ENCODE assay signal across 9 mouse cellular contexts in genomic region chr6:38145463-38146065, GRCm38 (mm10). TPM values are rescaled to one million over a fixed set of nuclear protein-coding genes. Genes with fewer than 3 reads are reported as not detected.
A peak's percentile ranks its signal among the peaks of the same experiment; 100 is the strongest.
DNase-seq lines count a peak whose midpoint lies in the region; ATAC-seq and TF ChIP-seq lines count a peak whose summit lies in the region.
"Had no signal": no experiment of that assay in that cellular context is flagged by ENCODE, and none has a peak within 500 bp of the region (broad histone marks: within the 10 kb centered on the region; RNA-seq: fewer than 3 reads in every experiment).

No protein-coding gene starts in this region.

- peak overlapping the region; percentile 60 for H3K27ac ChIP-seq in hindbrain, embryonic 12.5 days
- H3K27ac ChIP-seq in hindbrain, postnatal 0 days, result no peak overlapping the region
- peak overlapping the region; percentile 5 to 62; a peak in 2 of 4 replicates for H3K27ac ChIP-seq in heart, embryonic 14.5 days (replicated peaks in 1 of 2; ENCODE audit: control insufficient read depth in 1 of 2, insufficient read depth in 1 of 2, low read depth in 2 of 2, low read length in 2 of 2)

- no peaks in the 10 kb centered on the region for H3K27me3 ChIP-seq in hindbrain, embryonic 12.5 days
- H3K27me3 ChIP-seq in hindbrain, postnatal 0 days (ENCODE audit: insufficient read depth, low read length), result no peaks in the 10 kb centered on the region
- H3K27me3 ChIP-seq in heart, embryonic 14.5 days (ENCODE audit: control insufficient read depth, insufficient read depth, low read length), result no peaks in the 10 kb centered on the region
- H3K27me3 ChIP-seq: liver, embryonic 15.5 days had no signal

- H3K9ac ChIP-seq in hindbrain, embryonic 12.5 days, result no peak overlapping the region
- no peak overlapping the region for H3K9ac ChIP-seq in hindbrain, postnatal 0 days (replicated peaks; ENCODE audit: low read length)
- no peak overlapping the region for H3K9ac ChIP-seq in heart, embryonic 14.5 days (ENCODE audit: low read length)
- H3K9ac ChIP-seq: liver, embryonic 15.5 days had no signal

- no peaks in the 10 kb centered on the region for H3K9me3 ChIP-seq in hindbrain, embryonic 12.5 days (replicated peaks)
- H3K9me3 ChIP-seq in hindbrain, postnatal 0 days (ENCODE audit: low read length), result no peaks in the 10 kb centered on the region
- H3K9me3 ChIP-seq in heart, embryonic 14.5 days (ENCODE audit: control insufficient read depth, low read length), result no peaks in the 10 kb centered on the region
- H3K9me3 ChIP-seq: liver, embryonic 15.5 days had no signal

- no peak for DNase-seq in hindbrain, postnatal 0 days (ENCODE audit: low spot score)
- peak; percentile 34 for DNase-seq in NIH3T3 (ENCODE audit: low read depth)
- peak; percentile 75 for DNase-seq in layer of hippocampus, adult 11-12 months (ENCODE audit: low spot score)
- DNase-seq in adrenal gland, adult 18-20 months (ENCODE audit: low spot score in 2 of 2), result no peak
- no peak for DNase-seq in adrenal gland, postnatal 25 days
- no peak for DNase-seq in cerebellum, adult 11-12 months

- ATAC-seq in hindbrain, embryonic 12.5 days (ENCODE audit: low FRiP score), result no peak
- no peak for ATAC-seq in hindbrain, postnatal 0 days
- no peak for ATAC-seq in heart, embryonic 14.5 days (ENCODE audit: insufficient number of reproducible peaks, insufficient read depth, low FRiP score, low read depth)

- peaks cover 73% of the 10 kb centered on the region for H3K36me3 ChIP-seq in hindbrain, embryonic 12.5 days
- H3K36me3 ChIP-seq in hindbrain, postnatal 0 days (ENCODE audit: insufficient read depth, low read length), result peaks cover 40% of the 10 kb centered on the region; the same call in 1 of the 2 replicates
- peaks cover 14% of the 10 kb centered on the region; the same call in 1 of the 2 replicates for H3K36me3 ChIP-seq in heart, embryonic 14.5 days (ENCODE audit: control insufficient read depth, insufficient read depth, low read length)
- H3K36me3 ChIP-seq: liver, embryonic 15.5 days had no signal

- H3K4me3 ChIP-seq in hindbrain, embryonic 12.5 days, result no peak overlapping the region
- no peak overlapping the region for H3K4me3 ChIP-seq in hindbrain, postnatal 0 days (ENCODE audit: low read length)
- no peak overlapping the region for H3K4me3 ChIP-seq in heart, embryonic 14.5 days (ENCODE audit: control insufficient read depth in 1 of 2, insufficient read depth in 1 of 2, low read depth in 1 of 2, low read length in 2 of 2)
- H3K4me3 ChIP-seq: liver, embryonic 15.5 days had no signal

- peaks cover 3% of the 10 kb centered on the region; the same call in 1 of the 2 replicates for H3K4me1 ChIP-seq in hindbrain, embryonic 12.5 days
- H3K4me1 ChIP-seq in hindbrain, postnatal 0 days (ENCODE audit: insufficient read depth, low read length), result 0 out of 2 replicates have a peak, but pooled peaks cover 3% of the 10 kb centered on the region
- peaks cover 0 to 6% of the 10 kb centered on the region in 2 experiments; a peak in 3 of 4 replicates for H3K4me1 ChIP-seq in heart, embryonic 14.5 days (ENCODE audit: control insufficient read depth in 2 of 2, insufficient read depth in 2 of 2, low read length in 2 of 2)
- H3K4me1 ChIP-seq: liver, embryonic 15.5 days had no signal

- no peak for TF ChIP-seq CTCF in hindbrain, postnatal 0 days (IDR thresholded peaks at IDR 0.05; ENCODE audit: low read depth)

- H3K4me2 ChIP-seq in hindbrain, embryonic 12.5 days (replicated peaks), result no peak overlapping the region
- no peak overlapping the region for H3K4me2 ChIP-seq in hindbrain, postnatal 0 days (ENCODE audit: low read depth, low read length)
- H3K4me2 ChIP-seq in heart, embryonic 14.5 days (ENCODE audit: low read length), result no peak overlapping the region
- H3K4me2 ChIP-seq: liver, embryonic 15.5 days had no signal

- 58% methylated on average over 8 of the region's 8 CpGs for WGBS in hindbrain, embryonic 12.5 days
- WGBS in hindbrain, postnatal 0 days, result 62% methylated on average over 8 of the region's 8 CpGs
- WGBS in heart, embryonic 14.5 days, result 68% methylated on average over 8 of the region's 8 CpGs

RNA-seq across cellular contexts. Expression of gene Atp6v0a4, which starts 21.2 kb away (rescaled TPM):
- polyA plus RNA-seq in hindbrain, embryonic 12.5 days (2016; fragmentation: Nextera tagmentation; extraction: Ambion mirVana), result 0.10 TPM in 1 of 2 replicates, not detected in the other
- total RNA-seq in hindbrain, postnatal 0 days (2014; rRNA removed), result 0.42 TPM in 1 of 2 replicates, not detected in the other
- polyA plus RNA-seq in hindbrain, postnatal 0 days (2015; fragmentation: Nextera tagmentation; extraction: Ambion mirVana), result 0.28 and 0.29 TPM in 2 replicates
- 0.38 TPM in 1 of 2 replicates, not detected in the other for polyA plus RNA-seq in heart, embryonic 14.5 days (2014; fragmentation: Nextera tagmentation; extraction: Ambion mirVana)
- 1 to 10 TPM in 1 of 2 experiments, under 1 TPM in 1; 0.86 to 2.0 TPM for total RNA-seq in adrenal gland, adult 18-20 months (2021)
- total RNA-seq in adrenal gland, postnatal 25 days (2021), result 0.76 and 0.79 TPM in 2 replicates

RNA-seq across cellular contexts. Expression of gene Tmem213, which starts 36.5 kb away (rescaled TPM):
- not detected in 2 replicates for polyA plus RNA-seq in hindbrain, embryonic 12.5 days (2016; fragmentation: Nextera tagmentation; extraction: Ambion mirVana)
- not detected in 2 replicates for total RNA-seq in hindbrain, postnatal 0 days (2014; rRNA removed)
- polyA plus RNA-seq in hindbrain, postnatal 0 days (2015; fragmentation: Nextera tagmentation; extraction: Ambion mirVana), result not detected in 2 replicates
- not detected in 2 replicates for polyA plus RNA-seq in heart, embryonic 14.5 days (2014; fragmentation: Nextera tagmentation; extraction: Ambion mirVana)
- total RNA-seq in adrenal gland, adult 18-20 months (2021), result not detected
- total RNA-seq in adrenal gland, postnatal 25 days (2021), result not detected in 2 replicates
- polyA plus RNA-seq: liver, embryonic 15.5 days had no signal

Comparison
In these comparisons a context has a peak if more than half of its experiments do, and no peak if none do; other contexts are left out.
1. DNase-seq: peak in NIH3T3 (single experiment) and layer of hippocampus, adult 11-12 months (single experiment); none in hindbrain, postnatal 0 days (single experiment), adrenal gland, adult 18-20 months (0 of 2), adrenal gland, postnatal 25 days (single experiment) and cerebellum, adult 11-12 months (single experiment).